Mouse (Mus musculus) mouse embryonic stem cell (cell line): ENCODE data around the gene Thap3.

Experiments used
- in situ Hi-C, 2 experiments: fragments of 300-500 bp; cut with MboI; formaldehyde crosslinking; loops; 1 replicate in 1 of 2; 3 replicates in 1 of 2; pipeline ENCODE4 v1.14.3; 2019 to 2020; ENCODE audit warnings: low sequenced_read_pairs in 2 of 2, low pct_unique_long_range_greater_than_20kb in 1 of 2, mixed read lengths in 1 of 2; ENCODE audit not compliant: unreplicated experiment in 1 of 2

Gene Thap3

DNA sequence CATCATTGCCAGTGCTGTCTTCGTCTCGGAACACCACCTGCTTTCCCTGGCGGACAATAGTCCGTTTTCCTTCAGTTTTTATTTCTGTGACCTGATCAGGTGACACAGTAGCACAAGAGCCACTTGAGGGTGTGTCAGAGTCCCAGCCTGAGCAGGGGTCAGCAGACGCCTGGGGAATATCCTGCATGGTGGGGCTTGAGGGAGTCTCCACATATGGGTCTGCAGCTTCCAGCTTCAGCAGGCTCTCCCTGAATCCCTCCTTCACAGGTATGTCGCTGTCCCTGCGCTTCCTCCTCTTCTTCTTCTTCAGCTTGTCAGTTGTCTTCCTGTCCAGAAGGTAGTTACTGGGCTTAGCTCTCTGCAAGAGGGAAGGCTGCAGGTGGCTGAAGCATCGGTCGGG lies 3.3 kb upstream of the Thap3 start:
- in situ Hi-C loops: no loop called here

DNA sequence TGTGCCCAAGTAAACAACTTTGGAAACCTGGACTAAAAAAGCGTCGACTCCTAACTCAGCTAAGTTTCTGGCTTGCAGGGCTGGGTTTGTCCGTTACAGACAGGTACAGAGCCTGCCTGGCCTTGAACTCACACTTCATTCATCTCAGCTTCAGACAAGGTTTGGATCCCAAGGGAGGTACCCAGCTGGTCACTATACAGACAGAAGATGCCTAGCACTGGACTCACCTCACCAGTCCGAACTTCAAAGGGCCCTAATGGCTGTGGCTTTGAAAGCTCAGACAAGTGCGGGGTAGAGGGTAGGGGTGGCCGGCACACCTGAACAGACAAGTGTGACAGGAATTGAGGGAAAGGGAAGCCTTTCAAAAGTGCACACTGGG lies 302 bp upstream of the Thap3 start:
- in situ Hi-C loops: no loop called here

DNA sequence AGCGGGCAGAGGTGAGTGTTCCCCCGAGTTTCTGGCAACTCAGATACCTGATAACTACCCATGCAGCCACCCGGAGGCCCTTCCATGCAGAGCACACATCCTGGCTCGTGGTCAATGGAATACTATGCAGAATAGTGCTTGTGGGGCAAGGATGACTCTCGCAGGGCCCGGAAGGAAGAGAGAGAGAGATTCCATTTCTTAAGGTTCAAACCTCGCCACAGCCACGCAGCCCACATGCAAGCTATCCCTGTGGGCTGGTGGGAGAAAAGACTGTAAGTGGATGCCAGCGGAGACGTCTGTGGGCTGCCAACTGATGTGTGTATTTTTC lies 819 bp downstream of the Thap3 start:
- in situ Hi-C loops: no loop called here

DNA sequence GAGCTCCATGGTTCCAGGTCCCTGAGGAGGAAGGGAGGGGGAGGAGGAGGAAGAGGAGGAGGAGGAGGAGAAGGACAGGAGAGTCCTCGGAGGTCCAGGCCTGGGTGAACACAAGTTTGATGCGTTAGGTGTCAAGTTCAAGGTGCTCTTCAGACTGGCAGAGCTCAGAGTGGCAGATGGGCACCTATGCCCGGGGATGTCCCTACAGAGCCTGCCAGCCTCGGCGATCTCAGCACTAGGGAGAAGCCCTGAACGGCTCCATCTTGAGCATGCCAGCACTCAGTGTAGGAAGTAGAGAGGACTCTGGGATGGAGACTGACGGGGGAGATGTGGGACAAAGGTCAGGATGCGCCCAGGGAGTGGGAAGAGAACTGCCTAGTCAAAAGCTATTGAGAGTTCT lies 2.1 kb downstream of the Thap3 start:
- in situ Hi-C loops: no loop called here

DNA sequence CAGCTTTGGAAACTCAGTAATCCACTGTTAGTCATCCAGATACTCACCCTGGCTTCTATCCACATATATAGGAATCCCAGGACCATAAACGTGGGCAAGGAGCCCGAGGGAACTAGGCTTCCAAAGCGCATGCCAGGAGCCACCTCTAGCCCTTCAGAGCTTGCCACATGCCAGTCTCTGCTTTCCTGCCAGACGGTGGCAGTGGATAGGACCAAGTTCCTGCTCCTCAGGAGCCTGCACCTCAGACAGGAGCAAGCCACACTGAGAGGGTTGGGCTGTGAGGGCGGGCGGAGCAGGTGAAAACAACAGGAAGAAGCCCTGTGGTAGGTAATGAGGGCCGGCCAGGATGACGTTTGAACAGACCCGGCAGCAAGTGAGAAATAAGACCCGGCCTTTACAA lies 2.9 kb downstream of the Thap3 start:
- in situ Hi-C loops: no loop called here

DNA sequence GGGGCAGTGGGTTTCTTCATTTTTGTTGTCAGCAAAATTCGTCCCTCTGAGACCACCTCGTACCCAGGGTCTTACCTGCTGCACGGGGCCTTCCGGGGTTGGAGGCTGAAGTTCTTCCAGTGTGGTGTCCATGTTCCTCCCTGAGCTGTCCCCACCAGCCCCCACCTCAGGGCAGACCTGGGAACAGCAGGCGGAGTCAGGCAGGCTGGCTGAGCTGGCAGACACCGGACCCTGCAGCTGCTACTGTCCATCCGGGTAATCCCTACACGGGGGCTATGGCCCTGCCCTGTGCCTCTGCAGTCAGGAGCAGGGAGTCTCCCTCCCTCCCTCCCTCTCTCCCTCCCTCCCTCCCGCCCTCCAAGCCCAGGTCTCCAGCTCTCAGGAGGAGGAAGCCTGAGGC lies 5.2 kb downstream of the Thap3 start:
- in situ Hi-C loops: no loop called here

DNA sequence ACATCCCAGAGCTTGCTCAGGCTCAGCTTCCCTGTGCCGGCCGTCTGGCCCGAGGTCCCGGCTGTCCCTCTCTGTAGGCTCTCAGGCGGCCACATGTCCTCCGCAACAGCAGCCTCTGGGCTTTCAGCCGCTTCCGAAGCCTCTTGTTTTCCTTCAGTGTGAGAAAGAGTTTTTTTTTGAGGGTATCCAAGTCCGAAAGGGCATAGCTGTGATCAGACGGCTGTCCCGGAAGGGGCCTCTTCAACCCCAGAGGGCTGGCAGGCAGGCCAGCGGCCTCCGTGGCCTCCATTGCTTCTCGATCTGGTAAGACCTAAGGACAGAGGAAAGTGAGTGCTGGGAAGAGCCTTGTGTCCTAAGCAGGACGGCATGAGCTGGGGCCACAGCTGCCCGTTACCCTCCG lies 5.8 kb downstream of the Thap3 start:
- in situ Hi-C loops: no loop called here

DNA sequence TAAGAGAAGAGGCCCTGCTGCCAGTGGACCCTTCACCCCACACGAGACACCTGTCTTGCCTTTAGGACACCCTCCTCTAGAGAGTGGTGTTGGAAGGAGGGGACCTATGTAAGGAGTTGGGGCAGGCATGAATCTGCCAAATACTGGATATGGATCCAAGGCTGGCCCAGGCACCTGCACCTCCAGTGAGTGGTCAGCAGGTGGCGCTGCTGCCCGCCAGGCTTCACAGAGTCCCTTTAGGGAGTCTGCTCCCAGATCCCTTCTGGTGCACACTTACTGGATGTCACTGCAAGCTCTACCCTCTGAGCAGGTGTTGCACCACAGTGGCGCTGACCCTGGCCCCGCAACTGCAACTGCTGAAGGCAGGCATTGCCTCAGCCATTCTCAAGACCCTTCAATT lies 7.4 kb downstream of the Thap3 start:
- in situ Hi-C loops: no loop called here

DNA sequence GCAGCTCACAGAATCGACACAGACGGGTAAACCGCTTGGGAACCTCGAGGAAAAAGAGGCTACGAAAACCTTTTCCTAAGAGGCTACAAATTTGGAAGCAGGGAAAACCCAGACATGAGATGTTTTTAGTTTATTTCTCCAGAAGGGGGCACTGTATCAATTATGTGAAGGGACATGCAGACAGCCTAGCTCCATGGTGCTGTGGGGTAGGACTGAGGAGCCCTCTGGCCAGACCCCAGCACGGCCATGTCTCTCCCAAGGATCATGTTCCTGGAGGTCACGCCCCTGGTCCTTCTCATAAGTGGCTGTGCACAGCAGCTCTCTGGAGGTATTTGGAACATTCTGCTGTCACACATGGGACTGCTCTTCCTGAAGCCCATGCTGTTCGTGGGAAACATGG lies 8.1 kb downstream of the Thap3 start:
- in situ Hi-C loops: no loop called here

DNA sequence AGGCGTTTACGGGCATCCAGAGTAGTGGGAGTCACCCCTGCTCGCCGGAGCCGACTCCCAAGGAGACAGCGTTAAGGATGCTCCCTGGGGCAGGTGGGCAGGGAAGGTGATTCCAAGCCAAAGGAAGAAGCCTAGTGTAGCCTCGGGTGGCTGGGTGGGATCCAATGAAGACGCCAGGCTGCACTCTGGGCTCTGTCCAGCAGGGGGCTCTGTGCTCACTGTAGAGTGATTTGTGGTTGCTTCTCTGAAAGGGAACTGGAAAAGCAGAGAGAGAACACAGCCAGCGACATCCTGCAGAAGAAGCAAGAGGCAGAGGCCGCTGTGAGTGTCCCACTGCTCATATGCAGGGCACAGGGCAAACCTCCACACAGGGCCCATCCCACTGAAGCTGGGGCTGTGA lies 11.0 kb downstream of the Thap3 start:
- in situ Hi-C loops: no loop called here

DNA sequence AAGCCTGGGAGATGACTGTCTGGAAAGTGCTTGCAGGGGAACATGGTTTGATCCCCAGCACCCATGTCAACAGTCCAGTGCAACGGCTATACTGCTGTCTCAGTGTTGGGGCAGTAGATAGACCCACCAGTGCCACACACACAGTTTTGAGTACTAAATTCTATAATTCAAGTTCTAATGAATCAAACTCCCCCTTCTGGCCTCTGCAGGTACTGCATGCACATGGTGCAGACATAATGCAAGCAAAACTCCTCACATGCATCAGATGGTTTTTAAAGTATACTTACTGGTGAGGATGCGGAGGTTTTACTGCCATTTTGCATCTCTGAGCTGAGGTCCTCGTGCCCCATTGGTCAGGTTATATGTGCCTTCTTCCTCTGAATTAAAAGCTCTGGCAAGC lies 13.4 kb downstream of the Thap3 start:
- in situ Hi-C loops: no loop called here

DNA sequence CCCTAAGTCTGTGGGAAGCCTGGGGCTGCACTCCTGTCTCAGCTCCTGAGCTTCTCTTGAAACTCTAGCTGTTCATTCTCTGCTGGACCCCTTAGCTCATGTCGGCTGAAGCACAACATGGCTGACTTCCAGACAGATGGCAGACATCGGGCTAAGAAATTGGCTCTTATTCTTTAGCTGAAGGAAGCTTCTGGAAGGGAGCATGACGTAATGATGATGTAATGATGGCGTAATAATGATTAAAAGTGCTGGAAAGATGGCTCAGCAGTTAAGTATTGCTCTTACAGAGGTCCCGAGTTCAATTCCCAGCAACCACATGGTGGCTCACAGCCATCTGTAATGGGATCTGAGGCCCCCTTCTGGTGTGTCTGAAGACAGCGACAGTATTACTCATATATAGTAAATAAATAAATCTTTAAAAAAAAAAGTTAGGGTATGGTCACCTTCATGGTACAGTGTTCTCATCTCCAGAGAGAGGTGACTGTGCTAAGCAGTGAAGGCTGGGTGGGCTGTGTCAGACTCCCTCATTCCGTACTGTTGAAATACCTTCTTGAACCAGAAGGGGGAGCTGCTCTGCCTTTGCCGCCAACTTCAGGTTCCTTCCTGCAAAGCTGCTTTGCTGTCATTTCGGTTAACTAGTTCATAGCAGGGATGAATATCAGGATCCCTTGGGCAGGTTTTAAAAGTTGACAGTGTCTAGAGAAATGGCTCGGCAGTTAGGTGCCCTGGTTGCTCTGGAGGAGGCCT lies 16.4 kb downstream of the Thap3 start:
- in situ Hi-C loops: no loop called here

DNA sequence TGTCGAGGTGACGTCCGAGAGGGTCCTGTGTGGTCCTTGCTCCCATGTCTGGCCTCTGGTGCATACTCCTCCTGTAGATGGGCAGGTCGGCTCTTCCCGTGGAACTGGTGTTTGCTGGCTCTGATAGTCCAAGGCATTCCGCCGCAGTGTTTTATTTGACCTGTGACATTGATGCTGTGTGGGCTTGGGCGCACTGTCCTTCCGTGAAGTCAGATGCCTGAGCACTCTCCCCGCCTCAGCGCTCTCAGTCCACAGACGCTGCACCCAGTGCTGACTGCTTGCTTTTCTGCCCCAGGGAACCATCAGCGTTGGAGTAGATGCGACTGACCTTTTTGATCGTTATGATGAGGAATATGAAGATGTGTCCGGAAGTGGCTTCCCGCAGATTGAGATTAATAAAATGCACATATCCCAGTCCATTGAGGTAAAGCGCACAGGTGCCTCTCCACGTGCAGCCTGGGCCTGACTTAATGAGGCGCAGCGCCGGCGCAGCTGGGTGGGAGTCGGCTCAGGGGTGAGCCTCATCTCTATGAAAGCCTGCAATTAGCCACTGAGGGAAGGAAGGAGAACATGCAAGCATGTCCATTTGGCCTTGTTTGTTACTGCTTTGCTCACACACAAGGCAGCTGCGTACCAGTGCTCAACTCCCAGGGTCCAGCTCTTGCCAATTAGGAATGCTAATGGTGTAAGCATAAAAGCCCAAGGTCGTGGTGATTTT lies 20.4 kb downstream of the Thap3 start:
- in situ Hi-C loops: no loop called here

DNA sequence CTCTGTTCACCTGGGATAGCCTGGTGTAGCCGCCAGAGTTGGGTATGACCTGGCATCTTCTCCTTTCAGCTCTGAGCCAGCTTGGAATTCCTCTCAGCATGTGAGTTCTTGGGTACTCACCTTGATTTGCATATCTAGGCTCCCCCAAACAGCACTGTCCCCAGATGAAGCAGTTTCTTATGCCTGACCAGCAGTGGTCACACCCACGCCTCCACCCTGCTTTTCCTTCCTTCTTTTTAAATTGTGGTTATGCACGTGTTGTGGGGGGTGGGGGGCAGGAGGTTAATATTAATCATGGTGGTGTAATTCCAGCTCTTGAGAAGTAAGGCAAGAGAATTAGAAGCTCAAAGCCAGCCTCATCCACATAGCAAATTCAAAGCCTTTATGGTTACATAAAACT lies 26.0 kb downstream of the Thap3 start:
- in situ Hi-C loops: no loop called here

DNA sequence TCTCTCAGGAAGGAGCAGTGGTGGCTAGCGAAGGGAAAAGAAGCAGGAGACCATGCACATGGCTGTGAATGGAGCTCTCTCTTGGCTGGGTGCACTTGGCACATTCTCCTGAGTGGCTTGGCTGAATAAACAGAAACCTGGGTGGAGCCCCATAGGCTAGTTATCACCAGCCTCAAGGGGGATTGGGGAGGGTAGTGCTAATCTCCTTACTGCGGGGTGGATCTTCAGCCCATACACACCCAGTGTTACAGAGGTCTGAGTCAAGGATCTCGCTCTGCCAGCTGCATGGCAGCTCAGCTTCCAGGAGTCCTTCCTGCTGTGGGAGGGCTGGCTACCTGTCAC lies 28.3 kb downstream of the Thap3 start:
- in situ Hi-C loops: no loop called here

DNA sequence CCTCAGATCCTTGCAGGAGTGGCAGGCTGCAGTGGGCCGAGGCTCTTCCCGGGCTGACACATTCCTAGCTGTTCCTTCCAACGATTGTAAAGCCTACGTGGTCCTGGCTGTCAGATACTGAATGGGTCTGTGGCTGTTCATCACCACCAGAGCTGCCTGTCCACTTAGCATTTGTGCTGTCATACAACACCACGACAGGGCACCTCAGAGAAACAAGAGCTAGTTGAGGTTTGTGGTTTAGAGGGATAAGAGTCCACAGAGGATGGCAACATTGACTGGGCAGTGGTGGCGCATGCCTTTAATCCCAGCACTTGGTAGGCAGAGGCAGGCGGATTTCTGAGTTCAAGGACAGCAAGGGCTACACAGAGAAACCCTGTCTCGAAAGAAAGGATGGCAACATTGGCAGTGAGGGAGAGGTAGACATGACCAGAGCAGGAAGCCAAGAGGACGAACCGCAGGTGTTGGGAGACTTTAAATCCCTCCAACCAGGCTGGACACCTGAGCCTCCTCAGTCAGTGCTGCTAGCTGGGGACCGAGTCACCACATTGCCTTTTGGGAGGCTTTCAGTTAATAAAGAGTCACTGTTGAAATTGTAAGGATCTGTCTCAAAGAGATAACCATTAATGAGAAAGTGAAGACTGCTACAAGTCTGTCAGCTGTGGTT lies 28.8 kb downstream of the Thap3 start:
- in situ Hi-C loops: no loop called here

DNA sequence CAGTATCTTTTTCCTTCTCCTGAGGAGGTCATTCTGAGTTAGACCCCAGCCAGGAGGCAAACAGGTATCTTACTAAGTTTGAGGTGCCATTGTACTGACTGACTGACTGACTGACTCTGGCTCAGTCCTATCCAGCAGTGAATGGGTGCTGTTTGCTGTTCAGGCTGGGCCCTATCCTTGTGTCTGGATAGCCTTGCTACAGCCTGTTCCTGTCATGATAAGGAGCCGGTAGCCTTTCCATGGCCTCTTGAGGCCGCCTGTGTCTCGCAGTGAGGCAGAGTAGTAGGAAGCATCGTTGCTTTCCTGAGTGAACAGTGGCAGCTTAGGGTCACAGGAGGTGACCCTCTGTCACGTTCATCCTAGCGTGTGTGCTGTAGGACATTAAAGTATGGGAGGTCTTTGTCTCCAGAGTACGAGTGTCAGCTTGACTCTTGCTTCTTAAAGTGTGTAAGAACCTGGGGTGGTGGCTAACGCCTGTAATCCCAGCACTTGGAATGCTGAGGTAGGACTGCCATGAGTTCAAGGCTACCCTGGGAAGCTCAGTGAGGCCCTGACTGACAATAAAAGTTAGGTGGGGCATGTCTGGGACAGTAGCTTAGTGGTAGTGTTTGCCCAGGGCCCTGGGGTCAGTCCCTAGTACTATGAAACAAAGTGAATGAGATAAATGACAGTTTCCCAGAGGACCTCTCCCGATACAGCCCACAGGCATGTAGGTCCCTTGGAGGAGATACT lies 31.0 kb downstream of the Thap3 start:
- in situ Hi-C loops: no loop called here

DNA sequence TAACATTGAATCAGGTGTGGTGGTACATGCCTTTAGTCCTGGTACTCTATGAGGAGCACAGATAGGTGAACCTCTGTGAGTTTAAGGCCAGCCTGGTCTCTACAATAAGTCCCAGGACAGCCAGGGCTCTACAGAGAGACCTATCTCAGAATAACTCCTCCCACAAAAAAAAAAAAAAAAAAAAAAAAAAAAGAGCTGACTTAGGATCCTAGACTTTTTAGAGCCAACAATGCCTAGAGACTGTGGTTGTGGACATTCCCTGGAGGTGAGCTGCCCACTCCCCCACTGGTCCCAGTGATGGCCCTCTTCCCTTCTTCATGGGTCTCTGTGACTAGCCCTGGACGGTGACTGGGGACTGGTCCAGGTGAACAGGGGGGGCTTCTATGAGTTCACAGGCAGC lies 33.0 kb downstream of the Thap3 start:
- in situ Hi-C loops: no loop called here

DNA sequence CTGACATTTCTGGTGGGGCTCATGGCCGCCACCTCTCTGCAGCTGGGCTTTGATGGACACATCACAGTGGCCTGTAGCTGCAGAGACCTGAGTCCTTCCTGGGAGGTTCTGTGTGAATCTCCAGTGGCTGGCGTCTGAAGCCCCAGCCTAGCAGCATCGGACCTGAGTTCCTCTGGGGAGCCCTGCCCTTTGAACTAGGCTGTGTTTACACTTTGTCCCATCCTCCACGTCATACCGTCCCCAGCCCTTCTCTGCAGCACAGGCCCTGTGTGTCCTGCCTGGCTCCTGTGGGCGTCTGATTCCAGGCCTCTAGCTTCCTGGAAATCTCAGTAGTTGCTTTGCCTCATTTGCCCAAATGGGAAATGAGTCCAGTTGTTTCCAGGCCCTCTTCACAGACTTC lies 35.6 kb downstream of the Thap3 start:
- in situ Hi-C loops: no loop called here
